Mouse (Mus musculus) MEL (cell line): ENCODE measurements around the gene Slc25a34. TPM values are rescaled to one million over a fixed set of nuclear protein-coding genes. Genes with fewer than 3 reads are reported as not detected.

Source experiments
- DNase-seq: peaks from one replicate; pipeline ENCODE4 v3.0.0; 2011; ENCODE audit warnings: low read depth, low spot score
- H3K27ac ChIP-seq: 2 replicates; pipeline ENCODE4 v1.5.1; 2012; ENCODE audit warnings: low read depth, mild to moderate bottlenecking, control low read depth, low read length, moderate library complexity; ENCODE audit not compliant: control insufficient read depth
- H3K27me3 ChIP-seq, 2 experiments: fragments of 150-350 bp in 1 of 2; sonication (generic) in 1 of 2; 2 replicates each; pipeline ENCODE4 v1.6.1; 2012; ENCODE audit warnings: low read length in 2 of 2, mild to moderate bottlenecking in 2 of 2, improper control_type of control experiment in 1 of 2, moderate library complexity in 1 of 2; ENCODE audit not compliant: insufficient read depth in 2 of 2, control insufficient read depth in 1 of 2
- H3K36me3 ChIP-seq, 2 experiments: 2 replicates each; pipeline ENCODE4 v1.6.1; 2012 to 2014; ENCODE audit warnings: low read length in 2 of 2, improper control_type of control experiment in 1 of 2, inconsistent platforms in 1 of 2, mild to moderate bottlenecking in 1 of 2; ENCODE audit not compliant: insufficient read depth in 2 of 2, control insufficient read depth in 1 of 2
- H3K4me1 ChIP-seq, 2 experiments: fragments of 150-350 bp in 1 of 2; sonication (generic) in 1 of 2; 2 replicates each; pipeline ENCODE4 v1.6.1; 2012; ENCODE audit warnings: low read length in 2 of 2, improper control_type of control experiment in 1 of 2, mild to moderate bottlenecking in 1 of 2; ENCODE audit not compliant: insufficient read depth in 2 of 2, control insufficient read depth in 1 of 2
- H3K4me3 ChIP-seq, 2 experiments: fragments of 150-350 bp in 1 of 2; sonication (generic) in 1 of 2; 2 replicates each; pipeline ENCODE4 v1.5.1; 2012; ENCODE audit warnings: low read depth in 2 of 2, low read length in 2 of 2, mild to moderate bottlenecking in 2 of 2, moderate library complexity in 2 of 2, control low read depth in 1 of 2, improper control_type of control experiment in 1 of 2; ENCODE audit not compliant: control insufficient read depth in 1 of 2, insufficient read depth in 1 of 2
- H3K79me2 ChIP-seq: 2 replicates; pipeline ENCODE4 v1.6.1; 2012; ENCODE audit warnings: mild to moderate bottlenecking, low read length, moderate library complexity; ENCODE audit not compliant: control insufficient read depth, poor library complexity, insufficient read depth
- H3K9ac ChIP-seq: 2 replicates; pipeline ENCODE4 v1.6.1; 2012; ENCODE audit warnings: low read depth, mild to moderate bottlenecking, control low read depth, low read length, moderate library complexity; ENCODE audit not compliant: control insufficient read depth, poor library complexity, severe bottlenecking
- H3K9me3 ChIP-seq: fragments of 150-350 bp; sonication (generic); replicated peaks from 2 replicates; pipeline ENCODE4 v1.6.1; 2012; ENCODE audit warnings: mild to moderate bottlenecking, low read length, improper control_type of control experiment, moderate library complexity; ENCODE audit not compliant: insufficient read depth
- CHD2 ChIP-seq: IDR thresholded peaks from 2 replicates; pipeline ENCODE4 v1.6.1; 2011; ENCODE audit warnings: low read length, improper control_type of control experiment
- CTCF ChIP-seq, 3 experiments: IDR thresholded peaks in 2 of 3; conservative IDR thresholded peaks in 1 of 3; 2 replicates each; pipeline ENCODE4 v1.5.1; 2011 to 2012; ENCODE audit warnings: low read length in 3 of 3, low read depth in 2 of 3, mild to moderate bottlenecking in 2 of 3, improper control_type of control experiment in 1 of 3, inconsistent platforms in 1 of 3, mixed read lengths in 1 of 3, moderate library complexity in 1 of 3; ENCODE audit not compliant: control insufficient read depth in 1 of 3, insufficient read depth in 1 of 3, poor library complexity in 1 of 3, severe bottlenecking in 1 of 3
- E2F4 ChIP-seq: IDR thresholded peaks from 2 replicates; pipeline ENCODE4 v1.6.1; 2011; ENCODE audit warnings: low read depth, low read length, improper control_type of control experiment, borderline replicate concordance
- ELF1 ChIP-seq: IDR thresholded peaks from 2 replicates; pipeline ENCODE4 v1.6.1; 2014; ENCODE audit warnings: low read depth, mild to moderate bottlenecking, inconsistent platforms, low read length, improper control_type of control experiment, moderate library complexity
- GATA1 ChIP-seq: IDR thresholded peaks from 2 replicates; pipeline ENCODE4 v1.6.1; 2011; ENCODE audit warnings: low read depth, low read length, improper control_type of control experiment
- JUND ChIP-seq: IDR thresholded peaks from 2 replicates; pipeline ENCODE4 v1.6.1; 2011; ENCODE audit warnings: low read depth, mild to moderate bottlenecking, improper control_type of control experiment, low read length
- KAT2A ChIP-seq: conservative IDR thresholded peaks from 2 replicates; pipeline ENCODE4 v1.6.1; 2012; ENCODE audit warnings: low read depth, low read length, improper control_type of control experiment, inconsistent platforms
- MEF2A ChIP-seq: IDR thresholded peaks from 2 replicates; pipeline ENCODE4 v1.6.1; 2014; ENCODE audit warnings: low read depth, mild to moderate bottlenecking, inconsistent platforms, low read length, improper control_type of control experiment; ENCODE audit not compliant: poor library complexity, insufficient replicate concordance, severe bottlenecking; ENCODE audit errors: extremely low read depth
- MXI1 ChIP-seq: IDR thresholded peaks from 2 replicates; pipeline ENCODE4 v1.6.1; 2011; ENCODE audit warnings: mild to moderate bottlenecking, low read depth, low read length, improper control_type of control experiment
- MYB ChIP-seq: IDR thresholded peaks from 2 replicates; pipeline ENCODE4 v1.6.1; 2011; ENCODE audit warnings: mild to moderate bottlenecking, low read depth, low read length, improper control_type of control experiment
- POLR2AphosphoS2 ChIP-seq: IDR thresholded peaks from 2 replicates; pipeline ENCODE4 v1.6.1; 2011; ENCODE audit warnings: low read length, improper control_type of control experiment
- RAD21 ChIP-seq: IDR thresholded peaks from 2 replicates; pipeline ENCODE4 v1.6.1; 2011; ENCODE audit warnings: mild to moderate bottlenecking, low read depth, low read length, improper control_type of control experiment
- SIN3A ChIP-seq: IDR thresholded peaks from 2 replicates; pipeline ENCODE4 v1.6.1; 2012; ENCODE audit warnings: low read length, improper control_type of control experiment, inconsistent platforms
- SMC3 ChIP-seq: IDR thresholded peaks from 2 replicates; pipeline ENCODE4 v1.6.1; 2011; ENCODE audit warnings: low read depth, low read length, improper control_type of control experiment
- TAL1 ChIP-seq: IDR thresholded peaks from 2 replicates; pipeline ENCODE4 v1.6.1; 2012; ENCODE audit warnings: mild to moderate bottlenecking, inconsistent platforms, low read length, moderate library complexity, mixed read lengths
- TCF12 ChIP-seq: IDR thresholded peaks from 2 replicates; pipeline ENCODE4 v1.6.1; 2014; ENCODE audit warnings: low read depth, mild to moderate bottlenecking, inconsistent platforms, low read length, improper control_type of control experiment, moderate library complexity
- UBTF ChIP-seq: IDR thresholded peaks from 2 replicates; pipeline ENCODE4 v1.6.1; 2012; ENCODE audit warnings: low read depth, mild to moderate bottlenecking, inconsistent platforms, low read length, improper control_type of control experiment, moderate library complexity, borderline replicate concordance; ENCODE audit not compliant: insufficient read depth
- USF1 ChIP-seq: IDR thresholded peaks from 2 replicates; pipeline ENCODE4 v1.6.1; 2014; ENCODE audit warnings: low read depth, mild to moderate bottlenecking, inconsistent platforms, low read length, improper control_type of control experiment, moderate library complexity
- ZNF384 ChIP-seq: IDR thresholded peaks from 2 replicates; pipeline ENCODE4 v1.6.1; 2012; ENCODE audit warnings: low read depth, mild to moderate bottlenecking, inconsistent platforms, low read length, improper control_type of control experiment
- polyA plus RNA-seq, 2 experiments: library from polyadenylated mRNA; stranded (reverse) in 1 of 2; unstranded in 1 of 2; fragments of >175 nt in 1 of 2; fragments of >200 nt in 1 of 2; gene quantifications; 2 replicates each; pipeline versions ENCODE4 v1.2.1 to v1.2.4; 2012; ENCODE audit warnings: low replicate concordance in 2 of 2, low read depth in 1 of 2; ENCODE audit not compliant: insufficient read length in 2 of 2, insufficient read depth in 1 of 2, missing spikeins in 1 of 2
- total RNA-seq: library from RNA; depleted of rRNA; stranded (reverse); fragments of 300-350 nt; gene quantifications from 2 replicates; pipeline ENCODE4 v1.2.3, GENCODE M21; 2012

Slc25a34 gene
- total and polyA plus RNA-seq, 3 experiments, result 0.10 TPM; not detected in 2

DNA sequence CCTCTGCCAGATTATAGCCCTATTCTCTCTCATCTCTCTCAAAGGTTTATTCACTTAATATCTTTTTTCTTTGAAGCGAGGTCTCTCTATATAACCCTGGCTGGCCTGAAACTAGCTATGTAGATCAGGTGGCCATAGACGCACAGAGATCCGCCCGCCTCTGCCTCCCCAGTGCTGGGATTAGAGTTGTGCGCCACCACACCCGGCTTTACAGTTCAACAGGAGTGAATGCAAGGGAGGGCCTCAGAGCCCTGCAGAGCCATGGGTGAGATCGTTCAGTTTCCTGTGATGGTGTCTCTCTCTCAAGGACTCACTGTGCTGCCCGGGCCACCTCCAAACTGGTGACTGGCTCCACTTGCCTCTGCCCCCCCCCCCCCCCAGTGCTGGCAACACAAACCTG lies 513 bp upstream of the Slc25a34 start:
- Histone ChIP-seq H3K4me3 (no peak overlapping the region), H3K9me3 (no peaks in the 10 kb centered on the region), H3K27ac (no peak overlapping the region), H3K36me3 (no peaks in the 10 kb centered on the region; a peak in 1 of 4 replicates), H3K79me2 (no peaks in the 10 kb centered on the region), H3K27me3 (no peaks in the 10 kb centered on the region), H3K4me1 (peaks cover 0 to 4% of the 10 kb centered on the region in 2 experiments; a peak in 1 of 4 replicates), H3K9ac (no peak overlapping the region)
- no peak for TF ChIP-seq CTCF (IDR thresholded peaks at IDR 0.05 in 2 of 3, conservative IDR thresholded peaks at IDR 0.05 in 1 of 3; ENCODE audit: control insufficient read depth in 1 of 3, insufficient read depth in 1 of 3, low read depth in 2 of 3, low read length in 3 of 3, poor library complexity in 1 of 3, severe bottlenecking in 1 of 3)
- TF ChIP-seq USF1, result no peak
- no peak for TF ChIP-seq E2F4
- no peak for TF ChIP-seq ZNF384
- TF ChIP-seq ELF1, result no peak
- TF ChIP-seq TAL1, result no peak
- TF ChIP-seq MYB, result no peak
- TF ChIP-seq RAD21, result no peak
- DNase-seq, result no peak

DNA sequence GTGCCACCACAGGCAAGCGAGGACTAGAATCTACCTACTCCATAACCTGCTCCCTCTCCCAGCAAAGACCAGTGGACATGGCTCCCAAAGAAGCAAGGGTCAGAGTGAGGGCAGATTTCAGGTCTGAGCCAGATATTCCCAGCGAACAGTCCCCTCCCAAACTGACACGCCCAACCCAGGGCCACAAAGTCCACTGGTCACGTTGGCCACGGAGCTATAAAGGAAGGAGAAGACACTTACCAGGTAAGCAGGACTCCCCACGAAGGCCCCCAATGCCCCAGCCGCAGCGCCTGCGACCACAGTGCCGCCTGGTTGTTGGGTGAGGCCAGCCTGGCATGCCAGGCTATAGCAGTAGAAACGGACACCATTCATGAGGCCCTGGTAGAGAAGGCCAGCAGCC lies 584 bp downstream of the Slc25a34 start:
- Histone ChIP-seq H3K36me3 (peaks cover 0 to 2% of the 10 kb centered on the region in 2 experiments; a peak in 1 of 4 replicates), H3K9me3 (no peaks in the 10 kb centered on the region), H3K4me3 (no peak overlapping the region), H3K79me2 (no peaks in the 10 kb centered on the region), H3K27ac (no peak overlapping the region), H3K4me1 (peaks cover 0 to 8% of the 10 kb centered on the region in 2 experiments; a peak in 2 of 4 replicates), H3K9ac (no peak overlapping the region), H3K27me3 (no peaks in the 10 kb centered on the region)
- DNase-seq, result no peak
- TF ChIP-seq GATA1, result no peak
- no peak for TF ChIP-seq TCF12
- no peak for TF ChIP-seq JUND
- no peak for TF ChIP-seq SIN3A
- no peak for TF ChIP-seq MEF2A
- no peak for TF ChIP-seq POLR2AphosphoS2
- TF ChIP-seq MXI1, result no peak
- TF ChIP-seq ELF1, result no peak
- TF ChIP-seq TAL1, result no peak
- TF ChIP-seq KAT2A, result no peak
- no peak for TF ChIP-seq SMC3
- TF ChIP-seq CTCF (IDR thresholded peaks at IDR 0.05 in 2 of 3, conservative IDR thresholded peaks at IDR 0.05 in 1 of 3; ENCODE audit: control insufficient read depth in 1 of 3, insufficient read depth in 1 of 3, low read depth in 2 of 3, low read length in 3 of 3, poor library complexity in 1 of 3, severe bottlenecking in 1 of 3), result no peak
- TF ChIP-seq UBTF, result no peak
- no peak for TF ChIP-seq RAD21
- TF ChIP-seq E2F4, result no peak
- no peak for TF ChIP-seq CHD2
